Mouse (Mus musculus) kidney, postnatal 14 days (tissue): ENCODE data around the gene Smg5.
A peak's percentile ranks its signal among the peaks of the same experiment; 100 is the strongest.
"Not testable (repeated sequence)": the region's sequence is repeated elsewhere in the genome, so short reads cannot be mapped to it uniquely, and the experiment has no call there.

Experiments
- DNase-seq: peaks from one replicate; pipeline ENCODE4 v3.0.0; 2022; ENCODE audit warnings: mixed read lengths

The Smg5 gene

DNA sequence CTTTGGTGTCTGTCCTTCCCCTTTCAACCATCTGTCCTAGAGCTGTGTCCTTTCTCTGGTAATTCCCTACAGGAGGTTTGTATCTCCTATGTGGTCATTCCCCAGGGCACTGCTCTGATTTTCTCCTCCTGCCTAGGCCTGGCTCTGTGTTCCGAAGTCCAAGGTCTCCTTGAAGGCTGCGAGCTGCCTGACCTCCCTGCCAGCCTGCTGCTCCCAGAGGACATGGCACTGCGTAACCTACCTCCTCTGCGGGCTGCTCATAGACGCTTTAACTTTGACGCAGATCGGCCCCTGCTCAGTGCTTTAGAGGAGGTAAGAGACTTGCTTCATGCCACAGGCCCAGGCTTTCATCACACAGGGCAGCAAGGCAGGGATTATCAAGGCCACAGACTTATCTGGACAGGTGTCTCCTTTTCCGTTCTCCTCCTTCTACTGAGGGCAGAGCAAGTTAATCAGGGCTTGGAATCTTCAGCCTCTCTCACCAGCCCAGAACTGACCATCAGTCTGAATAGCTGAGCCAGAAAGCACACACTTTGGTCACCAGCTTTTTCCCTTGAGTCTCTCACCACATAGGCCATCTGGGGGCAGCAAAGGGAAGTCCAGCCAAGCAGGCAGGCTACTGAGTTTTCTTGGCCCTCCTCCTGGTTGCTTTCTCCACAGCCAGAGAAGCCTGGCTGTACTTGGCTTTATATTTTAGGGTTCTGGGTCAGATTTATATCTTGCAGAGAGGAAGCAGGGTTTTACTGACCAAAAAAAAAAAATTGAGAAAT, 18.5 kb downstream of the Smg5 start:
- no peak for DNase-seq

DNA sequence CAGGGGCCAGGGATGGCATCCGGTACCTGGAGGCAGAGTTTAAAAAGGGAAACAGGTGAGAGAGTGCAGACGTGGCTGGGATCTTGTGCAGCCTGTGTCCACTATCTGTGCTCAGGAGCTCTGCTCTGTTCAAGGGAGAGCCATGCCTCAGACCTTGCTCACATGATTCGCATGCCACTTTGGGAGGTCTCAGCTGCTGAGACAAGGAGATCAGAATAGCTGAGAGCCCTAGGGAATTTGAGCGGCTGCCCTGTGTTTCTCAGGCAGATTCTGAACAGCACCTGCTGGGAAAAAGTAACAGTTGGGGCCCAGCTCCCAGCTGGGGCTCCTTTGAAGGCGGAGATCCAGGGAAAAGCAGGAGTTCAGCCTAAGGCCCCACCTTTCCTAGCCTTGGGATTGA, 23.5 kb downstream of the Smg5 start:
- DNase-seq = no peak

DNA sequence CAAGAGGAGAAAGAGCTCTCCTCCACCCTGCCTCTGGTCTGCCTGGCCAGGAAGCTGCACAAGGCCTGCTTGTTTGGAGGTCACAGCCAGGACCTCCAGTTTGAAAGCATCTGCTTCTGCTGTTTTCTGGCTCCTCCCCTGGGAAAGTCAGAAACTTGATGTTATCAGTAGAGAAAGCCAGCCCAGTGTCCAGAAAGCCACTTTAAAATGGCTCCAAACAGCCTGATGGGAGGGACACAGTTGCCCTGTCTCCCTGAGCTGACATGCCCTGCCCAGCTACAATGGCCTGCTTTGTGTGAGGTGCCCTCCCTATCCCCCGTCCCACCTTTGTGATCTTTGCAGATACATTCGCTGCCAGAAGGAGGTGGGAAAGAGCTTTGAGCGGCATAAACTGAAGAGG, 23.9 kb downstream of the Smg5 start:
- DNase-seq = no peak

DNA sequence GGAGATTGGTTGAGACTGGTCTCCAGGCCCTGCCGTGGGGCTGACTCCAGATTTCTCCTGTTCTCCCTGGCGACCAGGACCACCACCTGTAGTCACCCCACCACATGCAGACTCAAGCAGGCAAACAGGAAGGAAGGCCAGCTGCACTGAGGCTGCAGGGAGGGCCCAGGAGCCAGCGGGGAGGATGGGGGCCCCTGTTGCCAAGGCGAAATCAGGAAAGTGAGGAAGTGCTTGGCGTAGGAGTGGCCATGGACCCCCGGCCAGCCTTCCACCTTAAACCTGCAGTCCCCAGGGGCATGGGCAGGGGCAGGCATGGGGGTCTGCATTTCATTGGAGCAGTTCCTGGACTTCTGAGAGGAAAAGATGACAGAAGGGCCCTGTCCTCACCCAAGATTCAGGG, 25.0 kb downstream of the Smg5 start:
- no peak for DNase-seq

DNA sequence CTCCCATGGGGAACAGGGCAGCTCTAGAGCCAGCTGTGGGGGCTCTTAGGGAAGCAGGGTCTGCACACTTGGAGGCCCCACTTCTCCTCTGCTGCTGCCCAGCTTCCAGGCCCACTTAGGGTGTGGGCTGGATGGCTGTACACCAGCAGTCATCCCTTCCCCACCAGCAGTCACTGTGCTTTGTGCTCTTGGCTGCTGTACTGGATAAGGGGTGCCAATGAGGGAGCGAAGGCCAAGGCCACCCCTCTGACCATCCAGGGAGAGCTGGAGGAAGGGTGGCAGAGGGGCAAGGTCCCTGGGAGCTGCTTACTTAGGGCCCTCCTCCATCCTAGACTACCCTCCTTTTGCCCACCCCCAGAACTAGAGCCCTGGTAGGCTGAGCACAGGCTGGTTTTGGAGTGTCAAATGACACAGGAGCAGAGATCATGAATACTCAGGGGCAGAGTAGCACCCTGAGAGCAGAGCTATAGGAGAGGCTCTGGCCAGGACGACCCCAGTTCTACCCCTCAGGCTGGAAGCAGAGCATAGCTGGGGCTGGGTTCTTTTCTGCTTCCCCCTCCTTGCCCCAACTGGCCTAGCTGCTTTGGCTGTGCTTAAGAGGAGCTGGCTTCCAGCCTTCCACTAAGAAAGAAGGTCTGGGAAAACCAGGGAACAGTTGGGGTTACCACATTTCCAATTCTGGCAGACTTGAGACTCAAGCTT, 25.7 kb downstream of the Smg5 start:
- DNase-seq = no peak

DNA sequence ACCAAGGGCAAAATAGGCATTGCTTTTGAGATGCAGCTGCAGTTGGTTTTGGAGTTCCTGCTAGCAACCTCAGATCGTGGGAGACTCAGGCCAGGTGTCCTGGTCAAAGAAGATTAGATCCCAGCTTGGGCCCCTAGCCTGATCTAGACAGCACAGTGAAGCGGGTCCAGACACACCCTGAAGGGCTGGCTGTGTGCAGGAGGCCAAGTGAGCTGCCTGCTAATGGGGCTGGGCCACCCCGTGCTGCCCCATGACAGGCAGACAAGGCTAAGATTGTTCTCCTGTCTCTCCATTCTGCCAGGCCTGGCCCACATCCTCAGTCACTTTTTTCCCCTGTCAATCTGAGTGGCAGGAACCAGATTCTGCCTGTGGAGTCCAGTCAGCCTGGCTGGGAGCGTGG, 27.6 kb downstream of the Smg5 start:
- no peak for DNase-seq

DNA sequence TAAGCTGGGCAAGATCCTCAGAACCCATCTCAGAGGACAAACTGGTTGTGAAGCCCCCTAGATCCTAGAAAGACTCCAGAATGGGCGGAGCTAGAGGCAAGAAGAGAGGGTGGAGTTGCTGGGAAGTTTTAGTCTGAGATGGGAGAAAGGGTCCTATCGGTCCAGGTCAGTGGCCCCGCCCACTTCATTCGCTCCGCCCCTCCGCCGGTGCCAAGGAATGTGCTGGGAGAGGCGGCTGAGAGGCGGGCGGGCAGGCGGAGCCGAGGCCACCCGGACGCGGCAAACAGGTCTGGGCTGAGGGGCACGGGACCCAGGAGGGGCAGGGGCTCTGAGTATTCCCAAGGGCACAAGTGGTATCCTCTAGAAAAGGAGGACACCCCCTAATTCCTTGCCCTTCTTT, 28.3 kb downstream of the Smg5 start, which contains the start of gene Paqr6:
Gene Paqr6 (plus strand): TSS at position 248 of the 400 bp plus-strand sequence.
- peak; percentile 81 for DNase-seq

DNA sequence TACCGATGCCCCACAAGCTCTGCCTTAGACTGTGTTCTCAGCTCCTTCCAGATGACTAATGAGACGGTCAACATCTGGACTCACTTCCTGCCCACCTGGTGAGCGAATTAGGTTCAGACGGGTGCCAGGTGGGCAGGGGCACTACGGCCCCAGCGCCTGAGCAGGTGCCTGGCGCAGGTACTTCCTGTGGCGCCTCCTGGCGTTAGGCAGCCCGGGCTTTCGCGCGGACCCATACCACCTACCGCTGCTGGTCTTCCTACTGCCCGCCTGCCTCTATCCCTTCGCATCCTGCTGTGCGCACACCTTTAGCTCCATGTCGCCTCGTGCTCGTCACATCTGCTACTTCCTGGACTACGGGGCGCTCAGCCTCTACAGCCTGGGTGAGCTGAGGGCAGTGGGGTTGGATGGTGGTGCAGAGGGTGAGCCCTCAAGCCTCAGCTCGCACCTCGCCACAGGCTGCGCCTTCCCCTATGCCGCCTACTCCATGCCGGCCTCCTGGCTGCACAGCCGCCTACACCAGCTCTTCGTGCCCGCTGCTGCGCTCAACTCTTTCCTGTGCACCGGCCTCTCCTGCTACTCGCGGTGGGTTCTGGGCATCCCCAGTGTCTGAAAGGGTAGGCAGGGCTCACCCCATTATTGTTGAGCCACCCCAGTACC, 29.8 kb downstream of the Smg5 start:
- no peak for DNase-seq

DNA sequence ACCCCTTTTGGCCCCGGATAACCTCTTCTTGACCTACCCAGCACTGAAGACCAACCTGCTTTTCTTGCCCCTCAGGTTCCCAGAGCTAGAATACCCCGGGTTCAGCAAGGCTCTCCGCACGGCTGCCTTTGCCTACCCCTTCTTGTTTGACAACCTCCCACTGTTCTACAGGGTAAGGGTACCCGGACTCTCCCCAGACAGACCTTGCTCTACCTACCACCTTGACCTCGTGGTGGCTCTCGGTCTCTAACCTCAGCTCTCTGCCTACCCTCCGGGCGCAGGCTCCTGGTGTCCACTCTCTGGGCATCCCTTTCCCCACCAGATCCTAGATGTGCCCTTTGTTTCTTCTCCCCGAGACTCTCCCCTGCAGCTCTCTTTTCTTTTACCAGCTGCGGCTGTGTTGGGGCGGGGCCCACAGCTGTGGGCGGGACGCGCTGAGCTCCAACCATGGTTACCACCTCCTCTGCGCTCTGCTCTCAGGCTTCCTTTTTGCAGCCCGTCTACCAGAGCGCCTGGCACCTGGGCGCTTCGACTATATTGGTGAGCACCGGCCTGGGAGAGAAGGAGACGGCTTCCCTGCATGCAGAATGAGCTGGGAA, 30.9 kb downstream of the Smg5 start:
- peak; percentile 55 for DNase-seq

DNA sequence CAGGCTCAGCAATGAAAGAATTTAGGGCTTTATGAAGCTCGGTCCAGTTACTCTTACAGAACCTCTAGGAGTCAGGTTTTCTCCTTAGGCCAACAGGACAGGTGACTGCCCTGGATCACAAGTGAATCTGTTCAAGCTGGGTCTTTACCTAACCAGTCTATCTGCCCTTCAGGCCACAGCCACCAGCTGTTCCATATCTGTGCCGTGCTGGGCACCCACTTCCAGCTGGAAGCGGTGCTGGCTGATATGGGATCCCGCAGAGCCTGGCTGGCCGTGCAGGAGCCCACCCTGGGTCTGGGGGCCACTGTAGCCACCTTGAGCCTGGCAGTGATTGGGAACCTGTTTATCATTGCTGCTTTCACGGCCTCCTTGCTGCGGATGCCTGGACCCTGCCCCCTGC, 31.5 kb downstream of the Smg5 start:
- not testable (repeated sequence) for DNase-seq

DNA sequence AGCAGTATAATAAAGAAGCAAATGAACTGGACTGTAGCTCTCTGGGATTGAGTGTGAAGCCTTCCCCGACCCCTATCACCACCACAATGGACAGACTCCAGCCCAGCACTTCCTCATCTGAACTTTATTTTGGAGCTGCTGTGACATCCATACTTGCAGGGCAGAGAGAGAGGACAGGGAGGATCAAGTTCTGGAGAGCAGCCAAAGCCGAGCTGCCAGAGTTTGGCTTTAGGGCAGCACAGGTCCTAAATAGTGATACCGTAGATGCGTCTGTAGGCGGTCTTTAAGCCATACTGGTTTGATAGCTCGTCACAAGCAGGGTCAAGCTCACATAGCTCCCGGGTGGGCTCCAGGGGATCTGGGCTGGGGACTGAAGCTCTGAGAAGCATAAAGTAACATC, 32.5 kb downstream of the Smg5 start:
- not testable (repeated sequence) for DNase-seq

DNA sequence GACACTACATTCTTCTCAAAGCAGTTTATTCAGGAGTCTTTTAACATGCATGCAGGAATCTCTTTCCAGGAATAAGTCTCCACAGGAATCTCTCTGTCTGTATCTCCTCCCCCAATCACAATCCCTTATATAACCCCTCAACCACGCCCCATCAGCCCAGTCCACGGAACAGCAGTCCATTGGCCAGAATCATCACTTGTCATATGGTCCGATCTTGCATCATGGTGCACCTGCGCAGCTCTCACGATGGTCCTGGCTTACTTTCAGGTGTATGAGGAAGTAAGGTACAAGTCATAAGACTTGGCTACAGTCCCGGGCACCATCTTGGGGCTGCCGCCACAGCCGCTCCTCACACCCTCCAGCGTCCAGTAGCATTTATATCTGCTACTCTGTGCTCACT, 36.6 kb downstream of the Smg5 start, which contains the start of gene Bglap3:
Gene Bglap3 (minus strand): TSS at position 101 of the 400 bp plus-strand sequence.
- DNase-seq = not testable (repeated sequence)

DNA sequence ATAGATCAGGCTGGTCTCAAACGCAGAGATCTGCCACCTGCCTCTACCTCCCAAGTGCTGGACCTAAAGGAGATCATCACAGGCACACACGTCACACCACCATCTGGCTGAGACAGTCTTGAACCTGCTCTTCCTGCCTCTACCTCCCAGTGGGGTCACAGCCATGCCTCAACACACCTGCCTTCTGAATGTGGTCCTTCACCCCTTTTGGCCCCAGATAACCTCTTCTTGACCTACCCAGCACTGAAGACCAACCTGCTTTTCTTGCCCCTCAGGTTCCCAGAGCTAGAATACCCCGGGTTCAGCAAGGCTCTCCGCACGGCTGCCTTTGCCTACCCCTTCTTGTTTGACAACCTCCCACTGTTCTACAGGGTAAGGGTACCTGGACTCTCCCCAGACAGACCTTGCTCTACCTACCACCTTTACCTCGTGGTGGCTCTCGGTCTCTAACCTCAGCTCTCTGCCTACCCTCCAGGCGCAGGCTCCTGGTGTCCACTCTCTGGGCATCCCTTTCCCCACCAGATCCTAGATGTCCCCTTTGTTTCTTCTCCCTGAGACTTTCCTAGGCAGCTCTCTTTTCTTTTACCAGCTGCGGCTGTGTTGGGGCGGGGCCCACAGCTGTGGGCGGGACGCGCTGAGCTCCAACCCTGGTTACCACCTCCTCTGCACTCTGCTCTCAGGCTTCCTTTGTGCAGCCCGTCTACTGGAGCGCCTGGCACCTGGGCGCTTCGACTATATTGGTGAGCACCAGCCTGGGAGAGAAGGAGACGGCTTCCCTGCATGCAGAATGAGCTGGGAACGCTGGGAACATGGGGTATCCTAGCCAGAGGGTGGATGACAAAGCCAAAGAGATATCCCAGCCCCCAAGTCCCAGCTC, 39.9 kb downstream of the Smg5 start:
- DNase-seq = peak; percentile 43

DNA sequence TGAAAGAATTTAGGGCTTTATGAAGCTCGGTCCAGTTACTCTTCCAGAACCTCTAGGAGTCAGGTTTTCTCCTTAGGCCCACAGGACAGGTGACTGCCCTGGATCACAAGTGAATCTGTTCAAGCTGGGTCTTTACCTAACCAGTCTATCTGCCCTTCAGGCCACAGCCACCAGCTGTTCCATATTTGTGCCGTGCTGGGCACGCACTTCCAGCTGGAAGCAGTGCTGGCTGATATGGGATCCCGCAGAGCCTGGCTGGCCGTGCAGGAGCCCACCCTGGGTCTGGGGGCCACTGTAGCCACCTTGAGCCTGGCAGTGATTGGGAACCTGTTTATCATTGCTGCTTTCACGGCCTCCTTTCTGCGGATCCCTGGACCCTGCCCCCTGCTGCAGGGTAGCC, 40.6 kb downstream of the Smg5 start:
- not testable (repeated sequence) for DNase-seq

DNA sequence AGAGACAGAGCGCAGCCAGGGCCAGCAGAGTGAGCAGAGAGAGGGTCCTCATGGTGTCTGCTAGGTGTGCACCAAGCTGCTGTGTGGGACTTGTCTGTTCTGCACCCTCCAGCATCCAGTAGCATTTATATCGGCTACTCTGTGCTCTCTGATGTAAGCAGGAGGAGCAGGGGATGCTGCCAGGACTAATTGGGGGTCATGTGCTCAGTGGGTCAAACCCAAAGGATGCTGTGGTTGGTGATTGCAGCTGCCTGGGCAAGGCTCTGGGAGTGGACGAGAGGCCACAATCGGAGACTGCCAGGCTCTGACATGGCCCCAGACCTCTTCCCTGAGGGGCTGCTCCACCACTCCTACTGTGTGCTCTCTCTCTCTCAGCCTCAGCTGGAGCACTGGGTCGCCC, 42.5 kb downstream of the Smg5 start, which contains the start of gene Bglap2:
Gene Bglap2 (minus strand): TSS at position 101 of the 400 bp plus-strand sequence.
- not testable (repeated sequence) for DNase-seq

DNA sequence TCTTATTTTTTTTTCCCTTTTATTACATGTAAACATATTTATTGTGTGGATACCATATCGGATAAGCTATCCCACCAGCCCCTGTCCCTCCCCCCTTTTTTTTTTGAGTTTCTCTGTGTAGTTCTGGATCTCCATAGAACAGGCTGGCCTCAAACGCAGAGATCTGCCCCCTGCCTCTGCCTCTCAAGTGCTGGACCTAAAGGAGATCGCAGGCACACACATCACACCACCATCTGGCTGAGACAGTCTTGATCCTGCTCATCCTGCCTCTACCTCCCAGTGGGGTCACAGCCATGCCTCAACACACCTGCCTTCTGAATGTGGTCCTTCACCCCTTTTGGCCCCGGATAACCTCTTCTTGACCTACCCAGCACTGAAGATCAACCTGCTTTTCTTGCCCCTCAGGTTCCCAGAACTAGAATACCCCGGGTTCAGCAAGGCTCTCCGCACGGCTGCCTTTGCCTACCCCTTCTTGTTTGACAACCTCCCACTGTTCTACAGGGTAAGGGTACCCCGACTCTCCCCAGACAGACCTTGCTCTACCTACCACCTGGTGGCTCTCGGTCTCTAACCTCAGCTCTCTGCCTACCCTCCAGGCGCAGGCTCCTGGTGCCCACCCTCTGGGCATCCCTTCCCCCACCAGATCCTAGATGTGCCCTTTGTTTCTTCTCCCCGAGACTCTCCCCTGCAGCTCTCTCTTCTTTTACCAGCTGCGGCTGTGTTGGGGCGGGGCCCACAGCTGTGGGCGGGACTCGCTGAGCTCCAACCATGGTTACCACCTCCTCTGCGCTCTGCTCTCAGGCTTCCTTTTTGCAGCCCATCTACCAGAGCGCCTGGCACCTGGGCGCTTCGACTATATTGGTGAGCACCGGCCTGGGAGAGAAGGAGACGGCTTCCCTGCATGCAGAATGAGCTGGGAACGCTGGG, 45.6 kb downstream of the Smg5 start:
- peak; percentile 36 for DNase-seq

DNA sequence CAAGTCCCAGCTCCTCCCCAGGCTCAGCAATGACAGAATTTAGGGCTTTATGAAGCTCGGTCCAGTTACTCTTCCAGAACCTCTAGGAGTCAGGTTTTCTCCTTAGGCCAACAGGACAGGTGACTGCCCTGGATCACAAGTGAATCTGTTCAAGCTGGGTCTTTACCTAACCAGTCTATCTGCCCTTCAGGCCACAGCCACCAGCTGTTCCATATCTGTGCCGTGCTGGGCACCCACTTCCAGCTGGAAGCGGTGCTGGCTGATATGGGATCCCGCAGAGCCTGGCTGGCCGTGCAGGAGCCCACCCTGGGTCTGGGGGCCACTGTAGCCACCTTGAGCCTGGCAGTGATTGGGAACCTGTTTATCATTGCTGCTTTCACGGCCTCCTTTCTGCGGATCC, 46.3 kb downstream of the Smg5 start:
- DNase-seq = not testable (repeated sequence)

DNA sequence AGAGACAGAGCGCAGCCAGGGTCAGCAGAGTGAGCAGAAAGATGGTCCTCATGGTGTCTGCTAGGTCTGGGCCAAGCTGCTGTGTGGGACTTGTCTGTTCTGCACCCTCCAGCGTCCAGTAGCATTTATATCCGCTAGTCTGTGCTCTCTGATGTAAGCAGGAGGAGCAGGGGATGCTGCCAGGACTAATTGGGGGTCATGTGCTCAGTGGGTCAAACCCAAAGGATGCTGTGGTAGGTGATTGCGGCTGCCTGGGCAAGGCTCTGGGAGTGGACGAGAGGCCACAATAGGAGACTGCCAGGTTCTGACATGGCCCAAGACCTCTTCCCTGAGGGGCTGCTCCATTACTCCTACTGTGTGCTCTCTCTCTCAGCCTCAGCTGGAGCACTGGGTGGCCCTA, 48.3 kb downstream of the Smg5 start, which contains the start of gene Bglap:
Gene Bglap (minus strand): TSS at position 101 of the 400 bp plus-strand sequence.
- no peak for DNase-seq

DNA sequence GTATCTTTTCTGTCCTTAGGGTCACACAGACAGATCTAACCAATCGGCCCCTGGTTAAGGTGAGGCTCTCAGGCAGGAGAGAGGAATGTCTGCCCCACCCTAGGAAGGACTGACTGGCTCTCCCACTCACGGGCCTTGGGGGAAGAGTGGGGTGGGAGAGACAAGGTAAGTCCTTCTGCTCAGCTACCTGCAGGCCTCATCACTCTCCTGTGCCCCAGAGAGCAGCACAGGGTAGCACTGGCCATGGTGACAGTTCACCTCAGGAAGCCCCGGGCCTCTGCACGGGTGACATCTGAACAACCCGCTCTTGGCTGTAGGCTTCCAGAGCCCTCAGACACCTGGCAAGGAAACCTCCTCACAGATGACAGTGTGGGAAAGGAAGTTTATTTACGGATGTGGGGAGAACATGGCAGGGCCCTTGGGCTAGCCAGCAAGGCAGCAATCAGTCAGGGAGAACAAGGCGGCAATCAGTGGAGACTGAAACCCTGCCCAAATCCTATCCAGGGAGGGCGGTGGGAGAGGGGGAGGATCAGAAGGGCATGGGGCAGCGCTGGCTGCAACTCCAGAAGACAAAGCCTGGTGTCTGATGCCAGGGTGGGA, 57.8 kb downstream of the Smg5 start:
- DNase-seq = no peak

DNA sequence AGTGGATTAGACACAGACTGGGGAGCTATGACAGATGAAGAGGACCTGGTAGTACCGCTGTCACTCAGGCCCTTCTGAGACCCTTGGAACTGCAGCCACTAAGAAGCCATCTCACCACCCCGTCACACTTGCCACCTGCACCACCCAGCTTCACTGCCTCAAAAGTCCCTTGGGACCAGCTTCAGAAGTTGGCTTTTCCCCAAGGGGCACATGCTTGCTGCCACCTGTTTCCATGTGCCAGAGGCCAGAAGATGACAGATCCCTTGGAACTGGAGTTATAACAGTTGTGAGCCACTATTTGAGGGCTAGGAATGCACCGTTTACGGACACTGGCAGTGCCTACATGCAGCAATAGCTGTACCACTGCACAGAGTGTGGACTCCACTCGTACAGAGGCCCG, 59.2 kb downstream of the Smg5 start:
- DNase-seq = no peak
